In genomic region chr6:122741460-122742227, GRCm38 (mm10) we compare ENCODE assay signal across 8 mouse cellular contexts. TPM values are rescaled to one million over a fixed set of nuclear protein-coding genes. Genes with fewer than 3 reads are reported as not detected.
A peak's percentile ranks its signal among the peaks of the same experiment; 100 is the strongest.
DNase-seq lines count a peak whose midpoint lies in the region; ATAC-seq and TF ChIP-seq lines count a peak whose summit lies in the region.

No protein-coding gene starts in this region.

- DNase-seq in heart, postnatal 14 days: no peak
- DNase-seq in embryo, embryonic 10.5 days (ENCODE audit: low spot score): peak; percentile 32
- peak; percentile 77 for DNase-seq in intestine, embryonic 14.5 days (ENCODE audit: low spot score)
- no peak for DNase-seq in gastrocnemius, postnatal 14 days
- DNase-seq in testis, postnatal 14 days (ENCODE audit: low spot score): no peak

- H3K4me1 ChIP-seq in heart, embryonic 14.5 days (ENCODE audit: control insufficient read depth in 2 of 2, insufficient read depth in 2 of 2, low read length in 2 of 2): peaks cover 6 to 19% of the 10 kb centered on the region in 2 experiments; a peak in 3 of 4 replicates
- H3K4me1 ChIP-seq in E14TG2a.4 (replicated peaks; ENCODE audit: low read depth, low read length): peaks cover 74% of the 10 kb centered on the region
- peaks cover 4% of the 10 kb centered on the region; the same call in 1 of the 2 replicates for H3K4me1 ChIP-seq in intestine, embryonic 14.5 days (replicated peaks; ENCODE audit: control insufficient read depth, insufficient read depth, low read length)

- H3K9ac ChIP-seq in heart, embryonic 14.5 days (ENCODE audit: low read length): peak overlapping the region; percentile 52
- peak overlapping the region; percentile 44 for H3K9ac ChIP-seq in intestine, embryonic 14.5 days (ENCODE audit: low read length)

- H3K36me3 ChIP-seq in heart, embryonic 14.5 days (ENCODE audit: control insufficient read depth, insufficient read depth, low read length): peaks cover 7% of the 10 kb centered on the region; the same call in 1 of the 2 replicates
- peaks cover 50% of the 10 kb centered on the region for H3K36me3 ChIP-seq in E14TG2a.4 (ENCODE audit: insufficient read depth, low read length)
- H3K36me3 ChIP-seq in intestine, embryonic 14.5 days (ENCODE audit: control insufficient read depth, insufficient read depth, low read length): no peaks in the 10 kb centered on the region

- H3K4me2 ChIP-seq in heart, embryonic 14.5 days (ENCODE audit: low read length): peak overlapping the region; percentile 80
- H3K4me2 ChIP-seq in intestine, embryonic 14.5 days (ENCODE audit: low read length): peak overlapping the region; percentile 84

- no peak for ATAC-seq in heart, embryonic 14.5 days (ENCODE audit: insufficient number of reproducible peaks, insufficient read depth, low FRiP score, low read depth)
- no peak for ATAC-seq in intestine, embryonic 14.5 days (replicated peaks; ENCODE audit: low FRiP score, low TSS enrichment, low read depth)
- 0 out of 2 replicates have a peak, but pooled peaks have one; percentile 15 for ATAC-seq in monocyte, adult 5-6 weeks (replicated peaks; ENCODE audit: insufficient number of reproducible peaks, low FRiP score, low TSS enrichment, poor library complexity, severe bottlenecking)

- WGBS in heart, embryonic 14.5 days: 3% methylated on average over 25 of the region's 25 CpGs
- WGBS in intestine, embryonic 14.5 days: 6% methylated on average over 25 of the region's 25 CpGs

- peaks cover 4% of the 10 kb centered on the region; the same call in 1 of the 2 replicates for H3K27me3 ChIP-seq in heart, embryonic 14.5 days (ENCODE audit: control insufficient read depth, insufficient read depth, low read length)
- no peaks in the 10 kb centered on the region for H3K27me3 ChIP-seq in E14TG2a.4 (ENCODE audit: insufficient read depth, low read length)
- H3K27me3 ChIP-seq in intestine, embryonic 14.5 days (replicated peaks; ENCODE audit: control insufficient read depth, insufficient read depth, low read length): peaks cover 12% of the 10 kb centered on the region; the same call in 1 of the 2 replicates

- intact Hi-C loops in heart, postnatal 14 days (cut with DNase I): loop anchor here (5.0 kb wide), 1 partner anchor 131 kb away; the partner anchor contains the start of gene Necap1
- intact Hi-C loops in gastrocnemius, postnatal 14 days (cut with DNase I; ENCODE audit: low total_unique reads): loop anchor here (5.0 kb wide), 1 partner anchor 46 kb away; no protein-coding TSS in a partner anchor

- peak overlapping the region; percentile 52 to 61 for H3K4me3 ChIP-seq in heart, embryonic 14.5 days (ENCODE audit: control insufficient read depth in 1 of 2, insufficient read depth in 1 of 2, low read depth in 1 of 2, low read length in 2 of 2)
- H3K4me3 ChIP-seq in E14TG2a.4 (replicated peaks; ENCODE audit: low read length): peak overlapping the region; percentile 99
- H3K4me3 ChIP-seq in intestine, embryonic 14.5 days (ENCODE audit: low read depth, low read length): peak overlapping the region; percentile 52

- no peak overlapping the region for H3K27ac ChIP-seq in heart, embryonic 14.5 days (replicated peaks in 1 of 2; ENCODE audit: control insufficient read depth in 1 of 2, insufficient read depth in 1 of 2, low read depth in 2 of 2, low read length in 2 of 2)
- H3K27ac ChIP-seq in intestine, embryonic 14.5 days (ENCODE audit: low read depth): no peak overlapping the region; the same call in 1 of the 2 replicates

- no peak for TF ChIP-seq CTCF in E14TG2a.4 (conservative IDR thresholded peaks at IDR 0.05; ENCODE audit: low read length)

- H3K9me3 ChIP-seq in heart, embryonic 14.5 days (ENCODE audit: control insufficient read depth, low read length): no peaks in the 10 kb centered on the region
- no peaks in the 10 kb centered on the region for H3K9me3 ChIP-seq in E14TG2a.4 (ENCODE audit: low read length)
- H3K9me3 ChIP-seq in intestine, embryonic 14.5 days (ENCODE audit: control insufficient read depth, low read length): no peaks in the 10 kb centered on the region

RNA-seq across cellular contexts. Expression of gene Nanog, which starts 34.4 kb away (rescaled TPM):
- polyA plus RNA-seq in heart, embryonic 14.5 days (2014; fragmentation: Nextera tagmentation; extraction: Ambion mirVana): 0.84 and 1.2 TPM in 2 replicates
- total RNA-seq in heart, postnatal 14 days (2021): not detected
- polyA plus RNA-seq in intestine, embryonic 14.5 days (2014; fragmentation: Nextera tagmentation; extraction: Ambion mirVana): 0.15 and 0.17 TPM in 2 replicates
- not detected in 3 replicates for total RNA-seq in monocyte, adult 5-6 weeks (2017)
- total RNA-seq in gastrocnemius, postnatal 14 days (2021): not detected

RNA-seq across cellular contexts. Expression of gene Slc2a3, which starts 59.8 kb away (rescaled TPM):
- 10.3 and 10.7 TPM in 2 replicates for polyA plus RNA-seq in heart, embryonic 14.5 days (2014; fragmentation: Nextera tagmentation; extraction: Ambion mirVana)
- 1 to 10 TPM; 2.3 to 2.4 TPM for total RNA-seq in heart, postnatal 14 days (2021)
- 17.6 and 21.5 TPM in 2 replicates for polyA plus RNA-seq in intestine, embryonic 14.5 days (2014; fragmentation: Nextera tagmentation; extraction: Ambion mirVana)
- total RNA-seq in monocyte, adult 5-6 weeks (2017): 57.5 to 73.6 TPM (median 60.1 TPM) in 3 replicates
- 1 to 10 TPM; 1.2 to 1.9 TPM for total RNA-seq in gastrocnemius, postnatal 14 days (2021)

Comparison
In these comparisons a context has a peak if more than half of its experiments do, and no peak if none do; other contexts are left out.
1. DNase-seq: peak in embryo, embryonic 10.5 days (single experiment) and intestine, embryonic 14.5 days (single experiment); none in heart, postnatal 14 days (0 of 2), gastrocnemius, postnatal 14 days (single experiment) and testis, postnatal 14 days (single experiment).
2. RNA of gene Slc2a3, which starts 59.8 kb away (total RNA-seq): 57.5 to 73.6 TPM in monocyte, adult 5-6 weeks; 2.3 to 2.4 TPM in heart, postnatal 14 days and 1.2 to 1.9 TPM in gastrocnemius, postnatal 14 days; every median in the first group is over 10 times any median in the second.
3. Peak in every context shown above with its lines, with median percentiles within 50 percentile points of each other: H3K4me3 ChIP-seq.